Mouse (Mus musculus): ENCODE results near the gene Cpsf4. TPM values are rescaled to one million over a fixed set of nuclear protein-coding genes. Genes with fewer than 3 reads are reported as not detected.
"Not testable (repeated sequence)": the region's sequence is repeated elsewhere in the genome, so short reads cannot be mapped to it uniquely, and the experiment has no call there.

Cpsf4 gene
- total RNA-seq, 1 experiment from 2014 or later = 45.7 TPM

GRCm38 (mm10) chr5:145217746-145218145 is 50.7 kb downstream of the Cpsf4 start:
- ATAC-seq (replicated peaks; ENCODE audit: low read depth, poor library complexity, severe bottlenecking) = no peak

GRCm38 (mm10) chr5:145218206-145218605 is 51.2 kb downstream of the Cpsf4 start:
- ATAC-seq (replicated peaks; ENCODE audit: low read depth, poor library complexity, severe bottlenecking) = no peak

- ATAC-seq (replicated peaks; ENCODE audit: low read depth, poor library complexity, severe bottlenecking) = no peak
Observed at GRCm38 (mm10) chr5:145218671-145219070, 51.7 kb downstream of the Cpsf4 start.

- ATAC-seq (replicated peaks; ENCODE audit: low read depth, poor library complexity, severe bottlenecking) = no peak
Observed at GRCm38 (mm10) chr5:145219981-145220380, 53.0 kb downstream of the Cpsf4 start.

GRCm38 (mm10) chr5:145222840-145223239 is 55.8 kb downstream of the Cpsf4 start:
- ATAC-seq (replicated peaks; ENCODE audit: low read depth, poor library complexity, severe bottlenecking) = peak; percentile 36; the same call in 1 of the 2 replicates

- ATAC-seq (replicated peaks; ENCODE audit: low read depth, poor library complexity, severe bottlenecking) = no peak
Observed at GRCm38 (mm10) chr5:145223395-145223794, 56.4 kb downstream of the Cpsf4 start.

GRCm38 (mm10) chr5:145226453-145226852 is 59.4 kb downstream of the Cpsf4 start:
- ATAC-seq (replicated peaks; ENCODE audit: low read depth, poor library complexity, severe bottlenecking) = no peak

GRCm38 (mm10) chr5:145229283-145229682 is 62.3 kb downstream of the Cpsf4 start:
- not testable (repeated sequence) for ATAC-seq (replicated peaks; ENCODE audit: low read depth, poor library complexity, severe bottlenecking)

GRCm38 (mm10) chr5:145230641-145231040 is 63.6 kb downstream of the Cpsf4 start:
- ATAC-seq (replicated peaks; ENCODE audit: low read depth, poor library complexity, severe bottlenecking) = no peak

GRCm38 (mm10) chr5:145231367-145231871 is 64.4 kb downstream of the Cpsf4 start, which contains the start of gene Zfp655:
Zfp655 (plus strand) TSS chr5:145231715.
- peak; percentile 92 for ATAC-seq (replicated peaks; ENCODE audit: low read depth, poor library complexity, severe bottlenecking)

Other genes with a start within 250 kb of the Cpsf4 start
- gene Smurf1, start 201.4 kb upstream of the Cpsf4 start, total RNA-seq (2017) = 3.1 and 4.4 TPM in 2 replicates
- not detected in 2 replicates for gene Gm4871, start 134.5 kb upstream of the Cpsf4 start, total RNA-seq (2017)
- gene 1700018F24Rik, start 124.2 kb upstream of the Cpsf4 start, total RNA-seq (2017) = not detected in 2 replicates
- gene Arpc1a, start 83.4 kb upstream of the Cpsf4 start, total RNA-seq (2017) = 57.1 and 89.3 TPM in 2 replicates
- not detected in 2 replicates for gene Kpna7, start 83.2 kb upstream of the Cpsf4 start, total RNA-seq (2017)
- gene Arpc1b, start 53.0 kb upstream of the Cpsf4 start, total RNA-seq (2017) = 144 and 160 TPM in 2 replicates
- 164 and 249 TPM in 2 replicates for gene Pdap1, start 27.0 kb upstream of the Cpsf4 start, total RNA-seq (2017)
- gene Bud31, start 26.9 kb upstream of the Cpsf4 start, total RNA-seq (2017) = 188 and 253 TPM in 2 replicates
- gene Ptcd1, start 105 bp upstream of the Cpsf4 start, total RNA-seq (2017) = 15.1 and 15.3 TPM in 2 replicates
- gene Atp5j2, start 24.8 kb downstream of the Cpsf4 start, total RNA-seq (2017) = 130 and 141 TPM in 2 replicates
- 21.9 and 22.0 TPM in 2 replicates for gene Zkscan14, start 34.7 kb downstream of the Cpsf4 start, total RNA-seq (2017)
- 6.9 and 7.2 TPM in 2 replicates for gene Zkscan5, start 37.3 kb downstream of the Cpsf4 start, total RNA-seq (2017)
- 43.1 and 58.1 TPM in 2 replicates for gene Zfp655, start 64.5 kb downstream of the Cpsf4 start, total RNA-seq (2017)
- 6.2 and 11.1 TPM in 2 replicates for gene Zscan25, start 113.3 kb downstream of the Cpsf4 start, total RNA-seq (2017)
- gene Cyp3a57, start 178.1 kb downstream of the Cpsf4 start, total RNA-seq (2017) = not detected in 2 replicates